Mouse (Mus musculus) myocyte (in vitro differentiated cells): ENCODE measurements at regions not wholly inside any gene's neighbourhood (a gene's known extent, or its start where the extent isn't known, plus 50 kb on each side); places are given as distances from the start of the nearest gene placed in this dataset.

Source experiments
- H3K27me3 ChIP-seq: one replicate; pipeline ENCODE4 v1.6.1; 2011; ENCODE audit not compliant: control insufficient read depth, insufficient read depth, insufficient read length
- H3K36me3 ChIP-seq: one replicate; pipeline ENCODE4 v1.6.1; 2011; ENCODE audit not compliant: control insufficient read depth, insufficient read depth
- H3K4me2 ChIP-seq: one replicate; pipeline ENCODE4 v1.6.1; 2011; ENCODE audit warnings: low read depth, control low read depth
- H3K4me3 ChIP-seq: one replicate; pipeline ENCODE4 v1.5.1; 2011; ENCODE audit warnings: mild to moderate bottlenecking, control low read depth, moderate library complexity
- H3K79me2 ChIP-seq: one replicate; pipeline ENCODE4 v1.6.1; 2011; ENCODE audit not compliant: control insufficient read depth, insufficient read depth
- H3ac ChIP-seq: one replicate; pipeline ENCODE4 v1.6.1; 2011; ENCODE audit not compliant: control insufficient read depth, insufficient read length
- CEBPB ChIP-seq: IDR thresholded peaks from 2 replicates; pipeline ENCODE4 v1.6.1; 2011; ENCODE audit warnings: mild to moderate bottlenecking, moderate library complexity; ENCODE audit not compliant: poor library complexity, insufficient read depth, severe bottlenecking
- E2F4 ChIP-seq: IDR thresholded peaks from one replicate; pipeline ENCODE4 v1.6.1; 2011; ENCODE audit warnings: mild to moderate bottlenecking, control low read depth, moderate library complexity; ENCODE audit not compliant: insufficient read depth
- MAX ChIP-seq: IDR thresholded peaks from one replicate; pipeline ENCODE4 v1.6.1; 2011; ENCODE audit warnings: low read depth, mild to moderate bottlenecking, control low read depth
- MYOD1 ChIP-seq, 3 experiments: IDR thresholded peaks; one replicate each; pipeline ENCODE4 v1.6.1; 2011; ENCODE audit warnings: control low read depth in 2 of 3, low read depth in 2 of 3, mild to moderate bottlenecking in 2 of 3, moderate library complexity in 1 of 3; ENCODE audit not compliant: insufficient read length in 2 of 3, control insufficient read depth in 1 of 3
- MYOG ChIP-seq, 3 experiments: IDR thresholded peaks; one replicate each; pipeline ENCODE4 v1.6.1; 2011; ENCODE audit warnings: control low read depth in 2 of 3, low read depth in 2 of 3, mild to moderate bottlenecking in 2 of 3; ENCODE audit not compliant: insufficient read length in 2 of 3, control insufficient read depth in 1 of 3, insufficient read depth in 1 of 3
- POLR2A ChIP-seq: IDR thresholded peaks from one replicate; pipeline ENCODE4 v1.6.1; 2011; ENCODE audit warnings: low read depth, mild to moderate bottlenecking, control low read depth, moderate library complexity; ENCODE audit not compliant: insufficient read length
- POLR2AphosphoS2 ChIP-seq: IDR thresholded peaks from one replicate; pipeline ENCODE4 v1.6.1; 2011; ENCODE audit warnings: low read depth, control low read depth; ENCODE audit not compliant: insufficient read length
- REST ChIP-seq: IDR thresholded peaks from one replicate; pipeline ENCODE4 v1.6.1; 2011; ENCODE audit warnings: mild to moderate bottlenecking, control low read depth, moderate library complexity; ENCODE audit not compliant: insufficient read depth, insufficient read length
- SRF ChIP-seq: IDR thresholded peaks from one replicate; pipeline ENCODE4 v1.6.1; 2011; ENCODE audit warnings: low read depth; ENCODE audit not compliant: control insufficient read depth, insufficient read length
- TCF12 ChIP-seq: IDR thresholded peaks from one replicate; pipeline ENCODE4 v1.6.1; 2011; ENCODE audit warnings: mild to moderate bottlenecking, control low read depth; ENCODE audit not compliant: poor library complexity, insufficient read depth, severe bottlenecking
- TCF3 ChIP-seq: IDR thresholded peaks from one replicate; pipeline ENCODE4 v1.6.1; 2011; ENCODE audit warnings: low read depth, control low read depth; ENCODE audit not compliant: insufficient read length
- USF1 ChIP-seq: IDR thresholded peaks from one replicate; pipeline ENCODE4 v1.6.1; 2011; ENCODE audit warnings: low read depth, mild to moderate bottlenecking, control low read depth, moderate library complexity

DNA sequence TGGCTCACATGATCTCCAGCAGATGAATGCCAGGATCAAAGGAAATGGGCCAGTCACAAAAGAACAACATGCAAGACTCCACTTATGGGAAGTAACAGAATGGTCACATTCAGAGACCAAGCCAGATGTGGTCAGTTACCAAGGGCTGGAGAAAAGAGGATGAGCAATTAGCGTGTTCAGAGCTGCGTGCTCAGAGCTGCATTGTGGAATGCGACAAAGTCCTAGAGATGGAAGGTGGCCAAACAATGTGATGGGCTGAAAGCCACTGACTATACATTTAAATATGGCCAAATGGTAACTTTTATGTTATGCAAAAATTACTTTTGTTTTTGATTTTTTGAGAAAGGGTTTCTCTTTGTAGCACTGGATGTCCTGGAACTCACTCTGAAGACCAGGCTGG lies 112.6 kb downstream of the Utp6 start:
- no peaks in the 10 kb centered on the region for H3K36me3 ChIP-seq
- H3K4me2 ChIP-seq, result no peak overlapping the region
- H3K27me3 ChIP-seq, result no peaks in the 10 kb centered on the region
- H3K4me3 ChIP-seq, result no peak overlapping the region
- TF ChIP-seq REST, result no peak
- no peak for TF ChIP-seq USF1
- TF ChIP-seq MAX, result no peak
- no peak for TF ChIP-seq E2F4
- TF ChIP-seq MYOG (IDR thresholded peaks at IDR 0.05; ENCODE audit: control insufficient read depth in 1 of 3, insufficient read depth in 1 of 3, insufficient read length in 2 of 3, low read depth in 2 of 3), result no peak
- TF ChIP-seq POLR2A, result no peak
- no peak for TF ChIP-seq CEBPB
- no peak for TF ChIP-seq TCF3
- no peak for TF ChIP-seq TCF12
- no peak for TF ChIP-seq MYOD1 (IDR thresholded peaks at IDR 0.05; ENCODE audit: control insufficient read depth in 1 of 3, insufficient read length in 2 of 3, low read depth in 2 of 3)
- TF ChIP-seq SRF, result no peak
- no peak for TF ChIP-seq POLR2AphosphoS2
- H3ac ChIP-seq, result no peak overlapping the region
- H3K79me2 ChIP-seq, result no peaks in the 10 kb centered on the region

DNA sequence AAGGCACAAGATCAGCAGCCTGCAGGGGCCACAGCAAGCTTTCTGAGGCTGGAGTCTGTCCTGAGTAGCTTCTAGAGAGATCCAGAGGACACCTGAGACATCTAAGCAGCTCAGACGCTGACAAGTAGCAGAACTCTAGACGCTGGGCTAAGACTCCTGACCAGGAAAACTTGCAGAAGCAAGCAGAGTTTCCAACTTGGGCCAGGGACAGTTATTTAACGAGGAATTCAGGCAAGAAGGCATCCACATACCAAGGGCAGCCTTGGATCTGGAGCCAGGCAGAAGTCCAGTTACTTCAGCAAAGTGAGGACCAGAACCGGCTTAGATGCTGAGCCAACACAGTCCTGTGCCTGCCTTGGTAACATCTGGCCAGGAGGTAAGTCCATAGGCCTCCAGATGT lies 117.8 kb downstream of the Utp6 start:
- Histone ChIP-seq H3ac (no peak overlapping the region), H3K4me2 (no peak overlapping the region), H3K4me3 (no peak overlapping the region), H3K79me2 (no peaks in the 10 kb centered on the region), H3K27me3 (no peaks in the 10 kb centered on the region), H3K36me3 (no peaks in the 10 kb centered on the region)
- TF ChIP-seq TCF12 (no peak), SRF (no peak), USF1 (no peak), MYOG (IDR thresholded peaks at IDR 0.05; ENCODE audit: control insufficient read depth in 1 of 3, insufficient read depth in 1 of 3, insufficient read length in 2 of 3, low read depth in 2 of 3) (no peak), REST (no peak), POLR2AphosphoS2 (no peak), TCF3 (no peak), MYOD1 (IDR thresholded peaks at IDR 0.05; ENCODE audit: control insufficient read depth in 1 of 3, insufficient read length in 2 of 3, low read depth in 2 of 3) (no peak), E2F4 (no peak), MAX (no peak), CEBPB (no peak), POLR2A (no peak)

DNA sequence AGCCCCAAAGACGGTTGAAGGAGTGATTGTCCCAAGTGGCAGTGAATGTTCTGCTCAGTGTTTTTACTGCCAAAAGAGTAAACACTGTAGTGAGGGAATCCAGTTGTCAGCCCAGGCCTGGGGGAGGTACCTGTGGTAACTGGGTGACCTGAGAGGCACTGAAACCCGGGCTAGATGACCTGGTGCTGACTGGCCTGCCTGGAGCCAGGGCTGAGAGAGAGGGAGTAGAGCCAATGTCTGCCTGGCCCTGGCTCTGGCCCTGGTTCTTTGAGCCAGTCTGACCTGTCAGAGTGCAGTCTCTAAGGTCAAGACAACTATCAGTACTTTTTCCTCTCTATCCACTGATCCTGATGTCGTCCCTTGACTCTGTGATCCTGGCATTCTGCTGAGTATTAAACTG lies 119.2 kb downstream of the Utp6 start:
- Histone ChIP-seq H3K79me2 (no peaks in the 10 kb centered on the region), H3K27me3 (no peaks in the 10 kb centered on the region), H3K36me3 (no peaks in the 10 kb centered on the region), H3K4me3 (no peak overlapping the region), H3K4me2 (no peak overlapping the region), H3ac (no peak overlapping the region)
- TF ChIP-seq POLR2AphosphoS2 (no peak), MYOD1 (IDR thresholded peaks at IDR 0.05; ENCODE audit: control insufficient read depth in 1 of 3, insufficient read length in 2 of 3, low read depth in 2 of 3) (no peak), SRF (no peak), REST (no peak), POLR2A (no peak), E2F4 (no peak), CEBPB (no peak), MAX (no peak), MYOG (IDR thresholded peaks at IDR 0.05; ENCODE audit: control insufficient read depth in 1 of 3, insufficient read depth in 1 of 3, insufficient read length in 2 of 3, low read depth in 2 of 3) (no peak), USF1 (no peak), TCF3 (no peak), TCF12 (no peak)

DNA sequence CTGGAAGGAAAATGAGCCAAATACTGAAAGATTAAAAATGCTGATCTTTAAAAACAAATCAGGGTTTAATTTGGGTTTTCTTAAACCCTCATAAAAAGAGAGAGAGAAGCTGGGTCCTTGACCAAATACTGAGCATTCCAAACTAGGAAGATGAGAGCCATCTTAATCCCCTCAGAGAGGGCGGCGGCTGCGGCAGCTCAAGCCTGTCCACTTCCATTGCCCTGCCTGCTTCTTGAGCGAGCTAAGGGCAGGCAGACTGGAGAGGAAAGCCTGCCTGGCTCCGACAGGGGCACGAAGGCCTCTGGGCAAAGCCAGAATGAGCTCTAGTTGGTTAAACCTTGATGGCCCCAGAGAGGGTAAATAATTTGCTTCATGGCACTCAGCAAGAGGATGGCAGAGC lies 122.2 kb downstream of the Utp6 start:
- Histone ChIP-seq H3K27me3 (no peaks in the 10 kb centered on the region), H3K79me2 (no peaks in the 10 kb centered on the region), H3K4me2 (no peak overlapping the region), H3K36me3 (no peaks in the 10 kb centered on the region), H3K4me3 (no peak overlapping the region), H3ac (no peak overlapping the region)
- TF ChIP-seq MAX (no peak), REST (no peak), TCF3 (no peak), POLR2AphosphoS2 (no peak), CEBPB (no peak), TCF12 (no peak), E2F4 (no peak), MYOD1 (IDR thresholded peaks at IDR 0.05; ENCODE audit: control insufficient read depth in 1 of 3, insufficient read length in 2 of 3, low read depth in 2 of 3) (no peak), SRF (no peak), MYOG (IDR thresholded peaks at IDR 0.05; ENCODE audit: control insufficient read depth in 1 of 3, insufficient read depth in 1 of 3, insufficient read length in 2 of 3, low read depth in 2 of 3) (no peak), USF1 (no peak), POLR2A (no peak)

DNA sequence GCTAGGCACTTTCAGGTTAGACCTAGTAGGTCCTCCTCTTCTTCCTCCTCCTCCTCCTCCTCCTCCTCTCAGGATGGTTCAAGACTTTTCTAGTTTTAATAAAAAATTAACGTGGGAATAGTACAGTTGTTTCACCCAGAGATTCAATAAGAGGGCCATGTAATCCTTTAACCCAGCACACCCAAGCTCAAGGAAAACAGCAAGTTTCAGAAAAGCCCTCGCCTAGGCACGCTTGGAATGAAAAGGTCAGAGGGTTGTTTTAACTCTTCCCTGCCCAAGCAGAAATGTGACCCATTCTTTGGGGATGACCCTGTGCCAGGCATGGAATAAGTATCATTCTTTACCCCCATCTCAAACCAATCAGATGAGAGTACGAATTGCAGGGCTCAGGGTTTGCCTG lies 124.1 kb downstream of the Utp6 start:
- Histone ChIP-seq H3ac (no peak overlapping the region), H3K36me3 (no peaks in the 10 kb centered on the region), H3K4me3 (no peak overlapping the region), H3K4me2 (no peak overlapping the region), H3K79me2 (no peaks in the 10 kb centered on the region), H3K27me3 (no peaks in the 10 kb centered on the region)
- no peak for TF ChIP-seq REST
- TF ChIP-seq POLR2A, result no peak
- no peak for TF ChIP-seq MAX
- no peak for TF ChIP-seq POLR2AphosphoS2
- TF ChIP-seq SRF, result no peak
- no peak for TF ChIP-seq MYOG (IDR thresholded peaks at IDR 0.05; ENCODE audit: control insufficient read depth in 1 of 3, insufficient read depth in 1 of 3, insufficient read length in 2 of 3, low read depth in 2 of 3)
- TF ChIP-seq TCF3, result no peak
- TF ChIP-seq MYOD1 (IDR thresholded peaks at IDR 0.05; ENCODE audit: control insufficient read depth in 1 of 3, insufficient read length in 2 of 3, low read depth in 2 of 3), result no peak
